Mouse (Mus musculus) myocyte (in vitro differentiated cells): ENCODE data around the gene Bbs4. TPM values are rescaled to one million over a fixed set of nuclear protein-coding genes. Genes with fewer than 3 reads are reported as not detected.
A peak's percentile ranks its signal among the peaks of the same experiment; 100 is the strongest.

Experiments used
- H3K27me3 ChIP-seq: one replicate; pipeline ENCODE4 v1.6.1; 2011; ENCODE audit not compliant: control insufficient read depth, insufficient read depth, insufficient read length
- H3K36me3 ChIP-seq: one replicate; pipeline ENCODE4 v1.6.1; 2011; ENCODE audit not compliant: control insufficient read depth, insufficient read depth
- H3K4me2 ChIP-seq: one replicate; pipeline ENCODE4 v1.6.1; 2011; ENCODE audit warnings: low read depth, control low read depth
- H3K4me3 ChIP-seq: one replicate; pipeline ENCODE4 v1.5.1; 2011; ENCODE audit warnings: mild to moderate bottlenecking, control low read depth, moderate library complexity
- H3K79me2 ChIP-seq: one replicate; pipeline ENCODE4 v1.6.1; 2011; ENCODE audit not compliant: control insufficient read depth, insufficient read depth
- H3ac ChIP-seq: one replicate; pipeline ENCODE4 v1.6.1; 2011; ENCODE audit not compliant: control insufficient read depth, insufficient read length
- CEBPB ChIP-seq: IDR thresholded peaks from 2 replicates; pipeline ENCODE4 v1.6.1; 2011; ENCODE audit warnings: mild to moderate bottlenecking, moderate library complexity; ENCODE audit not compliant: poor library complexity, insufficient read depth, severe bottlenecking
- E2F4 ChIP-seq: IDR thresholded peaks from one replicate; pipeline ENCODE4 v1.6.1; 2011; ENCODE audit warnings: mild to moderate bottlenecking, control low read depth, moderate library complexity; ENCODE audit not compliant: insufficient read depth
- MAX ChIP-seq: IDR thresholded peaks from one replicate; pipeline ENCODE4 v1.6.1; 2011; ENCODE audit warnings: low read depth, mild to moderate bottlenecking, control low read depth
- MYOD1 ChIP-seq, 3 experiments: IDR thresholded peaks; one replicate each; pipeline ENCODE4 v1.6.1; 2011; ENCODE audit warnings: control low read depth in 2 of 3, low read depth in 2 of 3, mild to moderate bottlenecking in 2 of 3, moderate library complexity in 1 of 3; ENCODE audit not compliant: insufficient read length in 2 of 3, control insufficient read depth in 1 of 3
- MYOG ChIP-seq, 3 experiments: IDR thresholded peaks; one replicate each; pipeline ENCODE4 v1.6.1; 2011; ENCODE audit warnings: control low read depth in 2 of 3, low read depth in 2 of 3, mild to moderate bottlenecking in 2 of 3; ENCODE audit not compliant: insufficient read length in 2 of 3, control insufficient read depth in 1 of 3, insufficient read depth in 1 of 3
- POLR2A ChIP-seq: IDR thresholded peaks from one replicate; pipeline ENCODE4 v1.6.1; 2011; ENCODE audit warnings: low read depth, mild to moderate bottlenecking, control low read depth, moderate library complexity; ENCODE audit not compliant: insufficient read length
- POLR2AphosphoS2 ChIP-seq: IDR thresholded peaks from one replicate; pipeline ENCODE4 v1.6.1; 2011; ENCODE audit warnings: low read depth, control low read depth; ENCODE audit not compliant: insufficient read length
- REST ChIP-seq: IDR thresholded peaks from one replicate; pipeline ENCODE4 v1.6.1; 2011; ENCODE audit warnings: mild to moderate bottlenecking, control low read depth, moderate library complexity; ENCODE audit not compliant: insufficient read depth, insufficient read length
- SRF ChIP-seq: IDR thresholded peaks from one replicate; pipeline ENCODE4 v1.6.1; 2011; ENCODE audit warnings: low read depth; ENCODE audit not compliant: control insufficient read depth, insufficient read length
- TCF12 ChIP-seq: IDR thresholded peaks from one replicate; pipeline ENCODE4 v1.6.1; 2011; ENCODE audit warnings: mild to moderate bottlenecking, control low read depth; ENCODE audit not compliant: poor library complexity, insufficient read depth, severe bottlenecking
- TCF3 ChIP-seq: IDR thresholded peaks from one replicate; pipeline ENCODE4 v1.6.1; 2011; ENCODE audit warnings: low read depth, control low read depth; ENCODE audit not compliant: insufficient read length
- USF1 ChIP-seq: IDR thresholded peaks from one replicate; pipeline ENCODE4 v1.6.1; 2011; ENCODE audit warnings: low read depth, mild to moderate bottlenecking, control low read depth, moderate library complexity
- polyA plus RNA-seq: library from polyadenylated mRNA; unstranded; fragments of >200 nt; fragmentation: generic; extraction: Trizol; gene quantifications from one replicate; pipeline ENCODE4 v1.2.1, GENCODE M21; 2012; ENCODE audit warnings: missing spikeins

The Bbs4 gene
- polyA plus RNA-seq, 1 experiment: 3.8 TPM

- Histone ChIP-seq H3ac (no peak overlapping the region), H3K79me2 (no peaks in the 10 kb centered on the region), H3K36me3 (no peaks in the 10 kb centered on the region), H3K4me2 (no peak overlapping the region), H3K4me3 (no peak overlapping the region), H3K27me3 (no peaks in the 10 kb centered on the region)
- TF ChIP-seq REST: no peak
- TF ChIP-seq POLR2AphosphoS2: no peak
- TF ChIP-seq TCF3: no peak
- TF ChIP-seq USF1: no peak
- TF ChIP-seq SRF: no peak
- no peak for TF ChIP-seq CEBPB
- TF ChIP-seq MAX: no peak
- no peak for TF ChIP-seq MYOD1 (IDR thresholded peaks at IDR 0.05; ENCODE audit: control insufficient read depth in 1 of 3, insufficient read length in 2 of 3, low read depth in 2 of 3)
- TF ChIP-seq TCF12: no peak
- TF ChIP-seq POLR2A: no peak
Observed at GRCm38 (mm10) chr9:59285614-59286013, 67.7 kb downstream of the Bbs4 start.

- Histone ChIP-seq H3K4me2 (peak overlapping the region; percentile 8), H3K79me2 (no peaks in the 10 kb centered on the region), H3ac (no peak overlapping the region), H3K27me3 (no peaks in the 10 kb centered on the region), H3K4me3 (no peak overlapping the region), H3K36me3 (no peaks in the 10 kb centered on the region)
- TF ChIP-seq CEBPB: no peak
- no peak for TF ChIP-seq MYOG (IDR thresholded peaks at IDR 0.05; ENCODE audit: control insufficient read depth in 1 of 3, insufficient read depth in 1 of 3, insufficient read length in 2 of 3, low read depth in 2 of 3)
- TF ChIP-seq TCF3: no peak
- TF ChIP-seq TCF12: no peak
- no peak for TF ChIP-seq MAX
- no peak for TF ChIP-seq REST
- no peak for TF ChIP-seq POLR2AphosphoS2
Observed at GRCm38 (mm10) chr9:59282683-59282986, 70.7 kb downstream of the Bbs4 start.

- Histone ChIP-seq H3K4me3 (no peak overlapping the region), H3ac (no peak overlapping the region), H3K4me2 (peak overlapping the region; percentile 8), H3K27me3 (no peaks in the 10 kb centered on the region), H3K36me3 (no peaks in the 10 kb centered on the region), H3K79me2 (no peaks in the 10 kb centered on the region)
- TF ChIP-seq REST: no peak
- no peak for TF ChIP-seq TCF12
- TF ChIP-seq MYOG (IDR thresholded peaks at IDR 0.05; ENCODE audit: control insufficient read depth in 1 of 3, insufficient read depth in 1 of 3, insufficient read length in 2 of 3, low read depth in 2 of 3): peak in 1 of 3 experiments; percentile 13
- no peak for TF ChIP-seq USF1
- TF ChIP-seq E2F4: no peak
- no peak for TF ChIP-seq MAX
- no peak for TF ChIP-seq MYOD1 (IDR thresholded peaks at IDR 0.05; ENCODE audit: control insufficient read depth in 1 of 3, insufficient read length in 2 of 3, low read depth in 2 of 3)
- TF ChIP-seq CEBPB: peak; percentile 39; the same call in 1 of the 2 replicates
- no peak for TF ChIP-seq SRF
- no peak for TF ChIP-seq TCF3
- no peak for TF ChIP-seq POLR2A
- TF ChIP-seq POLR2AphosphoS2: no peak
Observed at GRCm38 (mm10) chr9:59281871-59282682, 71.2 kb downstream of the Bbs4 start.

GRCm38 (mm10) chr9:59280888-59281287, 72.4 kb downstream of the Bbs4 start:
- no peak overlapping the region for H3K4me3 ChIP-seq
- no peak overlapping the region for H3K4me2 ChIP-seq
- H3ac ChIP-seq: no peak overlapping the region
- no peaks in the 10 kb centered on the region for H3K36me3 ChIP-seq
- H3K79me2 ChIP-seq: no peaks in the 10 kb centered on the region
- TF ChIP-seq MYOD1 (IDR thresholded peaks at IDR 0.05; ENCODE audit: control insufficient read depth in 1 of 3, insufficient read length in 2 of 3, low read depth in 2 of 3) (no peak), TCF12 (no peak), USF1 (no peak), MYOG (IDR thresholded peaks at IDR 0.05; ENCODE audit: control insufficient read depth in 1 of 3, insufficient read depth in 1 of 3, insufficient read length in 2 of 3, low read depth in 2 of 3) (no peak), SRF (no peak), REST (no peak), E2F4 (no peak), TCF3 (no peak), MAX (no peak), POLR2A (no peak)
- H3K27me3 ChIP-seq: no peaks in the 10 kb centered on the region

- Histone ChIP-seq H3K79me2 (no peaks in the 10 kb centered on the region), H3K36me3 (no peaks in the 10 kb centered on the region), H3ac (no peak overlapping the region), H3K27me3 (no peaks in the 10 kb centered on the region), H3K4me2 (peak overlapping the region; percentile 1), H3K4me3 (no peak overlapping the region)
- TF ChIP-seq SRF (no peak), CEBPB (peak; percentile 64; the same call in 1 of the 2 replicates), POLR2AphosphoS2 (no peak), POLR2A (peak; percentile 20), MYOD1 (IDR thresholded peaks at IDR 0.05; ENCODE audit: control insufficient read depth in 1 of 3, insufficient read length in 2 of 3, low read depth in 2 of 3) (no peak), E2F4 (no peak), USF1 (no peak)
Observed at GRCm38 (mm10) chr9:59278694-59279093, 74.6 kb downstream of the Bbs4 start.
